Mouse (Mus musculus): Measurements from ENCODE around the gene Tnni1. TPM values are rescaled to one million over a fixed set of nuclear protein-coding genes. Genes with fewer than 3 reads are reported as not detected.

Tnni1 gene
- polyA plus RNA-seq, 1 experiment from 2014 or later, result 0.85 TPM

GRCm38 (mm10) chr1:135818481-135819086 is 39.4 kb downstream of the Tnni1 start, which contains the start of gene Lad1:
Gene Lad1, plus strand, starts transcription at chr1:135818598.
- H3K4me1 ChIP-seq (replicated peaks), result peaks cover 34% of the 10 kb centered on the region
- peaks cover 93% of the 10 kb centered on the region for H3K27me3 ChIP-seq (ENCODE audit: insufficient read depth, poor library complexity, severe bottlenecking)
- no peaks in the 10 kb centered on the region for H3K9me3 ChIP-seq
- under 1% methylated on average over 63 of the region's 63 CpGs for WGBS
- H3K36me3 ChIP-seq, result no peaks in the 10 kb centered on the region
- DNase-seq (ENCODE audit: low spot score), result peak; percentile 53
- peak within 1 kb of the TSS; percentile 74 for H3K4me3 ChIP-seq
- peak within 1 kb of the TSS; percentile 83 for H3K27ac ChIP-seq

GRCm38 (mm10) chr1:135820071-135820470 is 40.8 kb downstream of the Tnni1 start:
- 78% methylated on average over 10 of the region's 10 CpGs for WGBS
- DNase-seq (ENCODE audit: low spot score), result no peak
- peaks cover 34% of the 10 kb centered on the region for H3K4me1 ChIP-seq (replicated peaks)
- H3K36me3 ChIP-seq, result no peaks in the 10 kb centered on the region
- peaks cover 84% of the 10 kb centered on the region for H3K27me3 ChIP-seq (ENCODE audit: insufficient read depth, poor library complexity, severe bottlenecking)
- H3K27ac ChIP-seq, result no peak overlapping the region
- H3K9me3 ChIP-seq, result no peaks in the 10 kb centered on the region
- 0 out of 2 replicates have a peak overlapping the region, but pooled peaks have one; percentile 74 for H3K4me3 ChIP-seq

DNA sequence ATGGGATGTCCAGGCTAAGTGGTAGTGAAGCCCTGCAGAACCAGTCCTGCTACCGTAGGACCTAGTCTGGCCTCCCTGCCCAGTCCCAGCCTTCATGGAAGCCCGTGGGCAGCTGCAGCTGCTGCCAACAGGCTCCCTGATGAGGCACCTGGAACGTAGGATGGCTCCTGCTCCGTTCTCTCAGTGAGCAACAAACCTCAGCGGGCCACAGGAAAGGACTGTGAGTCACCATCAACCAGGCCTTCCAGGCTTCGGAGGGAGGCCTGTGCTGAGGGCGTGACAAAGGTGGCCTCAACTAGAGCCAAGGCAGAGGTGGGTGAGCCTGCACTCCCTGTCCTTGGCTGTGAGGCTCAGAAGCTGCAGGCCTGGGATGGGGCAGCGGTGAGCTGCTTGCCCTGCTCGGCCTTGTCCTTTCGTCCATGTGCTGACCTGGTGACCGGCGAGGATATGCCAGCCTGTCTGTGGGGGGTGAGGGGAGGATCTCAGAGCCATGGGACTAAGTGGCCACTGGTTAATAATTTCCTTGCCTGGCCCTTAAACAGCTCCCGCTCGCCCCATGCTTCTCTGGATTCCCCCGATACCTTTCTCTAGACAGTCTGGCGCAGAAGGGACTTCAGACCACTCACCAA is 41.6 kb downstream of the Tnni1 start:
- DNase-seq (ENCODE audit: low spot score), result no peak
- Histone ChIP-seq H3K36me3 (no peaks in the 10 kb centered on the region), H3K4me3 (no peak overlapping the region), H3K9me3 (no peaks in the 10 kb centered on the region), H3K27me3 (ENCODE audit: insufficient read depth, poor library complexity, severe bottlenecking) (peaks cover 77% of the 10 kb centered on the region), H3K4me1 (replicated peaks) (peaks cover 34% of the 10 kb centered on the region), H3K27ac (no peak overlapping the region)
- 77% methylated on average over 16 of the region's 16 CpGs for WGBS

DNA sequence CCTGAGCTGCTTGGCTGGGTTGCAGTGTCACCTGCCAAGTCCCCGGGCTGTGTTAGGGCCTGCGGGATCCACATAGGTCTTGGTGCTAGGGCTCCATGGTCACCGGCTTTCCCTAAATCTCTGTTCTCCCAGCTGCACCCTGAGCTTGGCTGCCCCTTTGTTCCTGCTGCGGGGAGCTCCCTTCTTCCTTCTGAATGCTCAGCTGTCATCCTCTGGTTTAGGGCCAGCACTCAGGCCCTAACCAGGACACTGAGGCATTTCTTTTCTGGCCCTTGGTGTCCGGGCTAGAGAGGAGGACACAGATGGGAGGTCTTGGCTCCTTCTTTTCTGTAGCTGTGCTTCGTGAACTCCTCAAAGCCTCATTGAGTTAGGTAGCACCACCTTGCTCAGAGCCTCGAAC is 42.5 kb downstream of the Tnni1 start:
- no peak for DNase-seq (ENCODE audit: low spot score)
- Histone ChIP-seq H3K9me3 (no peaks in the 10 kb centered on the region), H3K4me1 (replicated peaks) (peaks cover 34% of the 10 kb centered on the region), H3K27ac (no peak overlapping the region; the same call in 1 of the 2 replicates), H3K36me3 (no peaks in the 10 kb centered on the region), H3K4me3 (no peak overlapping the region), H3K27me3 (ENCODE audit: insufficient read depth, poor library complexity, severe bottlenecking) (peaks cover 67% of the 10 kb centered on the region)
- WGBS, result 84% methylated on average over 7 of the region's 7 CpGs

DNA sequence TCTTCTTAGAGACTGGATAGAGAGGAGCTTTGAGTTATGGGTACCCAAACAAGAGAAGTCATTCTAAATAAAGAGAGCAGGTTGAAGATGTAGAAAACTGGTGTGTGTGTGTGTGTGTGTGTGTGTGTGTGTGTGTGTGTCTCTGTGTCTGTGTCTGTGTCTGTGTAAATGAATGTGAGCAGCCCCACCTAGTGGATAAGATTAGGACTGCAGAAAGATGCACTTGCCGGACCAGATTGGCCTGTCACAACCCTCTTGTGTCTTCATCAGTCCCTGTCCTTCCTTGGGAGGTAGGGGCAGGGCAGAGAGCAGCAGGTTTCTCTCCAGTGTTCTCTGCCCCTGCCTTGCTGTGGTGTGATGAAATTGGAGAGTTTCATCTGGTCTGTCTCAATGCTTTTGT is 49.7 kb downstream of the Tnni1 start:
- H3K4me1 ChIP-seq (replicated peaks), result 0 out of 2 replicates have a peak, but pooled peaks cover under 1% of the 10 kb centered on the region
- H3K4me3 ChIP-seq, result no peak overlapping the region
- H3K36me3 ChIP-seq, result no peaks in the 10 kb centered on the region
- no peaks in the 10 kb centered on the region for H3K9me3 ChIP-seq
- WGBS, result 26% methylated on average over 1 of the region's 1 CpGs
- H3K27ac ChIP-seq, result no peak overlapping the region
- DNase-seq (ENCODE audit: low spot score), result peak; percentile 47
- H3K27me3 ChIP-seq (ENCODE audit: insufficient read depth, poor library complexity, severe bottlenecking), result peaks cover 2% of the 10 kb centered on the region; the same call in 1 of the 2 replicates

- Histone ChIP-seq H3K36me3 (no peaks in the 10 kb centered on the region), H3K27ac (no peak overlapping the region), H3K27me3 (ENCODE audit: insufficient read depth, poor library complexity, severe bottlenecking) (no peaks in the 10 kb centered on the region), H3K9me3 (no peaks in the 10 kb centered on the region), H3K4me1 (replicated peaks) (peaks cover 26% of the 10 kb centered on the region), H3K4me3 (no peak overlapping the region)
- DNase-seq (ENCODE audit: low spot score), result no peak
- WGBS, result 80% methylated on average over 6 of the region's 6 CpGs
Measured at GRCm38 (mm10) chr1:135834206-135834859, 55.1 kb downstream of the Tnni1 start.

GRCm38 (mm10) chr1:135834983-135835382 is 55.7 kb downstream of the Tnni1 start:
- Histone ChIP-seq H3K9me3 (no peaks in the 10 kb centered on the region), H3K4me3 (no peak overlapping the region), H3K27ac (no peak overlapping the region), H3K4me1 (replicated peaks) (peaks cover 26% of the 10 kb centered on the region), H3K36me3 (no peaks in the 10 kb centered on the region), H3K27me3 (ENCODE audit: insufficient read depth, poor library complexity, severe bottlenecking) (no peaks in the 10 kb centered on the region)
- no peak for DNase-seq (ENCODE audit: low spot score)
- 78% methylated on average over 8 of the region's 8 CpGs for WGBS

DNA sequence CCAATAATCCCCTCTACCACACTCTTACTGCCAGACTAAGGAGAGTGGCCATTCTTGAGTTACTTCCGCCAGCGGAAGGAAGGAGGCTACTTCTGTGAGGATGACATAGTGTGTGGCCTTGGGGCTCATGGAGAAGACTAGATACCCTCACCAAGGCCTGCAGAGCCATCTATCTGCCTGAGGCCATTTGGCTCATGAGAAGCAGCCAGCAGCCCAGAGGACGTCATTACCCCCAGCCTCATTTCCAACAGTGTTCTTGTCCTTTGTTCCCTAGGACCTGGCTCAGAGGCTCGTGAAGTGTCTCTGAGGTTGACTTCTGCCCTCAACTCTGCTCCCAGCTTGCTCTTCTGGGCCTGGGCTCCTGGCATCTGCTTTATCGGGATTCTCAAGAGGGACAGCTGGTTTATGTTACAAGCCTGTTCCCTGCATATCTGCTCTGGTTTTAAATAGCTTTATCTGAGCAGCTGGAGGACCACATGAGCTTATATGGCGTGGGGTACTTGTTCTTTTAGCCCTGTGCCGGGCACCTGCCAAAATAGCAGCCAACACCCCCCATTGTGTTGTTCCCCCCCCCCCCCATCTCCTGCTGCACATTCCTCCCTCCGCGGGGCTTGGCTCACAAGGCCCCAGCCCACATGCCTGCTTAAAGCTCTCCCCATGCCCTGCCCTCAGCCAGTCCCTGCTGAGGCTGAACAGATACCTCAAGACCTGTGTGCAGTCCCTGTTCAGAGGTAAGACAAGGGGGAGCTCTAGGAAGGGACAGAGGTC is 56.7 kb downstream of the Tnni1 start, which contains the start of gene Tnnt2:
Gene Tnnt2, plus strand, starts transcription at position 639 of the 768 bp plus-strand sequence.
- H3K27ac ChIP-seq, result peak within 1 kb of the TSS; percentile 6
- H3K4me1 ChIP-seq (replicated peaks), result peaks cover 26% of the 10 kb centered on the region
- WGBS, result 46% methylated on average over 9 of the region's 9 CpGs
- no peak for DNase-seq (ENCODE audit: low spot score)
- no peaks in the 10 kb centered on the region for H3K36me3 ChIP-seq
- no peaks in the 10 kb centered on the region for H3K27me3 ChIP-seq (ENCODE audit: insufficient read depth, poor library complexity, severe bottlenecking)
- no peak within 1 kb of the TSS for H3K4me3 ChIP-seq
- H3K9me3 ChIP-seq, result no peaks in the 10 kb centered on the region

DNA sequence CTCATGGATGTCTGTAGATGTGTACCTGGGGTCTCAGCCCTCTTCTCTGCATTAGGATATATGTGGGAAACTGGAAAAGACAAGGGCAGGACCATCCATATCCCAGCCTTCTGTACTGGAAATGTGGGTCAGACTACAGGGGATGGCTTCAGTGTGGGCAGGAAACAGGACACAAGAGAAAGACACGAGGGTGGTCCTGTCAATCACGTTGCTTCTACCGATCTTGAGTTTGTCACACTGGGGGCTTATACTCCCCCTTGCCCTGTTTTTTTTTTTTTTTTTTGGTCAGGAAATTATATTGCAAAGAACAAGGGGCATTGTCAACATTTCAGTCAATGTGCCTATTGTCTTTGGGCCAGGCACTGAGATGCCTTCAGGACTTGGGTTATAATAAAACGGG is 59.4 kb downstream of the Tnni1 start:
- no peak for DNase-seq (ENCODE audit: low spot score)
- WGBS, result 69% methylated on average over 4 of the region's 4 CpGs
- no peak overlapping the region for H3K4me3 ChIP-seq
- no peaks in the 10 kb centered on the region for H3K36me3 ChIP-seq
- no peaks in the 10 kb centered on the region for H3K27me3 ChIP-seq (ENCODE audit: insufficient read depth, poor library complexity, severe bottlenecking)
- no peaks in the 10 kb centered on the region for H3K9me3 ChIP-seq
- H3K4me1 ChIP-seq (replicated peaks), result peaks cover 27% of the 10 kb centered on the region
- no peak overlapping the region for H3K27ac ChIP-seq

DNA sequence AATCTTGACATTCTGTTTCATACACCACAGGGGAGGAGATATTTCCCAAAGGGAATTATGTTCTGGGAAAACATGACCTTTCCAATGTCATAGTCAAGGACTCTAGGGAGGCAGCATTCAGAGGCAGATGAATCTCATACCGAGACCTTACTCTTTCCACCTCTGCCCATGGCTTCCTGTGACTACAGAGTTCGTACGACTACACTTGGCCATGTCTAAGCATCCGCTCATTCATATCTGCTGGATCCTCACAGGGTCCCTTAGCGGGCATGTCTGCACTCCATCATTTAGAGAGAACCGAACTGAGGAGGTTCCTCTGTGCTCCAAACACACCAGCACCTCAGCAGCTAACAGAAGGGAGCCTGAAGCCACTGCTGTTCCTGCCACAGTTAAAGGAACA is 59.8 kb downstream of the Tnni1 start:
- Histone ChIP-seq H3K27ac (no peak overlapping the region), H3K27me3 (ENCODE audit: insufficient read depth, poor library complexity, severe bottlenecking) (0 out of 2 replicates have a peak, but pooled peaks cover 4% of the 10 kb centered on the region), H3K9me3 (no peaks in the 10 kb centered on the region), H3K4me1 (replicated peaks) (peaks cover 30% of the 10 kb centered on the region), H3K36me3 (no peaks in the 10 kb centered on the region), H3K4me3 (no peak overlapping the region)
- no peak for DNase-seq (ENCODE audit: low spot score)
- 87% methylated on average over 6 of the region's 6 CpGs for WGBS

DNA sequence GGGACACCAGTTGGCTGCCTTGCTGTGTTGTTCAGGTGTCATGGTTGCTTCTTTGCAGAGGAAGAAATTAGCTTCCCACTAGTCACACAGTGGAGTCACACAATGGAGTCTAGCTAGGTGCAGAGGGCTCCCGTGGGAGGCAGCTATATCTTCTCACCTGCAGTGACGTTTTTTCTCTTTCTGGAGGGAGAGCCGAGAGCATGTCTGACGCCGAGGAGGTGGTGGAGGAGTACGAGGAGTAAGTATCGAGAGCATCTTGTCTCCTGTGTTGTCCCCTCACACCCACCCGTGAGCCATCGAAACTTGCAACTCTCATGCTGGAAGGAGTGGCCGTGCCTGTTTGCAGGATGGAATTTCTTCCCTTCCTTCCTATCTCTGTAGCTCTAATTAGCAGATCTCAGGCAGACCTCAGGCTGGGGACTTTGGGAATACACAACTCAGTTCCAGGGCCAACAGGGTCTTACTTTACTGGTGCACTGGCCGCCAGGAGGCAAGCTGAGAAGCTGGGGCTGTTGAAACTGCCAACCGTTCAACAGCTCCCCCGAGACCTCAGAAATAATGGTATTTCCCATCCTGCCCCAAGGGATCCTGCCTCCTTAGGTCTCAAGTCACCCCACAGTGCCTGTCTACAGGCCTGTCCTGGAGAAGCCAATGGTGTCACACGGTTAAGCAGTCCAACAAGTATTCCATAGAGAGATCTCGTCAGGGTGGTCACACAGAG is 61.6 kb downstream of the Tnni1 start:
- Histone ChIP-seq H3K36me3 (no peaks in the 10 kb centered on the region), H3K9me3 (no peaks in the 10 kb centered on the region), H3K4me1 (replicated peaks) (peaks cover 20% of the 10 kb centered on the region), H3K27ac (no peak overlapping the region), H3K27me3 (ENCODE audit: insufficient read depth, poor library complexity, severe bottlenecking) (0 out of 2 replicates have a peak, but pooled peaks cover 4% of the 10 kb centered on the region), H3K4me3 (no peak overlapping the region)
- no peak for DNase-seq (ENCODE audit: low spot score)
- 76% methylated on average over 15 of the region's 15 CpGs for WGBS
